Mouse (Mus musculus) liver, postnatal 0 days (tissue): Measurements from ENCODE around the gene Tcl1b1. TPM values are rescaled to one million over a fixed set of nuclear protein-coding genes. Genes with fewer than 3 reads are reported as not detected.

Experiments used
- ATAC-seq: fragments of 200-750 bp; cut with Nextera tagmentation; 2 replicates; pipeline ENCODE4 v1.8.0; 2017; ENCODE audit warnings: mild to moderate bottlenecking, moderate library complexity
- DNase-seq: peaks from one replicate; pipeline ENCODE4 v3.0.0-alpha.2; 2016
- H3K27ac ChIP-seq: fragments of 300-500 bp; sonication (generic); 2 replicates; pipeline ENCODE4 v1.5.1; 2014; ENCODE audit warnings: antibody characterized with exemption, moderate library complexity, mild to moderate bottlenecking, low read depth
- H3K27me3 ChIP-seq: fragments of 300-500 bp; sonication (generic); 2 replicates; pipeline ENCODE4 v1.6.1; 2014; ENCODE audit warnings: low read length, control low read depth, mixed read lengths; ENCODE audit not compliant: insufficient read depth
- H3K36me3 ChIP-seq: fragments of 300-500 bp; sonication (generic); replicated peaks from 2 replicates; pipeline ENCODE4 v1.6.1; 2014; ENCODE audit warnings: mild to moderate bottlenecking, control low read depth, low read length, moderate library complexity, mixed read lengths; ENCODE audit not compliant: insufficient read depth
- H3K4me1 ChIP-seq: fragments of 300-500 bp; sonication (generic); 2 replicates; pipeline ENCODE4 v1.6.1; 2014; ENCODE audit warnings: antibody characterized with exemption, mild to moderate bottlenecking, control low read depth; ENCODE audit not compliant: insufficient read depth
- H3K4me2 ChIP-seq: fragments of 300-500 bp; sonication (generic); 2 replicates; pipeline ENCODE4 v1.6.1; 2014; ENCODE audit warnings: low read depth, mild to moderate bottlenecking, low read length, moderate library complexity, mixed read lengths
- H3K4me3 ChIP-seq: fragments of 300-500 bp; sonication (generic); 2 replicates; pipeline ENCODE4 v1.5.1; 2014; ENCODE audit warnings: low read depth, low read length
- H3K9ac ChIP-seq: fragments of 300-500 bp; sonication (generic); replicated peaks from 2 replicates; pipeline ENCODE4 v1.6.1; 2014; ENCODE audit warnings: mild to moderate bottlenecking, moderate library complexity
- H3K9me3 ChIP-seq: fragments of 300-500 bp; sonication (generic); 2 replicates; pipeline ENCODE4 v1.6.1; 2016; ENCODE audit warnings: mild to moderate bottlenecking, control low read depth, low read length, mixed read lengths
- CTCF ChIP-seq: sonication (generic); IDR thresholded peaks from 2 replicates; pipeline ENCODE4 v1.5.1; 2016; ENCODE audit warnings: antibody characterized with exemption, low read depth
- EP300 ChIP-seq: IDR thresholded peaks from 2 replicates; pipeline ENCODE4 v1.6.1; 2016; ENCODE audit warnings: antibody characterized with exemption, low read depth, mild to moderate bottlenecking
- WGBS: fragments of 180-500 bp; shearing (Covaris S2); extraction: QIAGEN DNeasy Blood & Tissue Kit; methylation state at CpG from one replicate; pipeline ENCODE4 v1.1.7; 2014; ENCODE audit not compliant: insufficient replicate concordance; 5-methylcytosine and 5-hydroxymethylcytosine counted together
- polyA plus RNA-seq: library from polyadenylated mRNA; unstranded; fragments of >200 nt; fragmentation: Nextera tagmentation; extraction: Ambion mirVana; gene quantifications from 2 replicates; pipeline ENCODE4 v1.2.1, GENCODE M21; 2015

Tcl1b1 gene
- polyA plus RNA-seq, 1 experiment from 2014 or later, result not detected

GRCm38 (mm10) chr12:105207071-105207470 lies 47.6 kb downstream of the Tcl1b1 start:
- H3K9ac ChIP-seq, result no peak overlapping the region
- ATAC-seq, result no peak
- no peaks in the 10 kb centered on the region for H3K27me3 ChIP-seq
- H3K36me3 ChIP-seq, result no peaks in the 10 kb centered on the region
- H3K9me3 ChIP-seq, result no peaks in the 10 kb centered on the region
- H3K27ac ChIP-seq, result no peak overlapping the region
- no peak overlapping the region for H3K4me2 ChIP-seq
- no peak overlapping the region for H3K4me3 ChIP-seq
- TF ChIP-seq CTCF (no peak), EP300 (no peak)
- DNase-seq, result no peak
- H3K4me1 ChIP-seq, result no peaks in the 10 kb centered on the region
- WGBS, result 79% methylated on average over 1 of the region's 1 CpGs

- DNase-seq, result no peak
- 77% methylated on average over 1 of the region's 1 CpGs for WGBS
- no peak overlapping the region for H3K27ac ChIP-seq
- H3K36me3 ChIP-seq, result no peaks in the 10 kb centered on the region
- H3K9ac ChIP-seq, result no peak overlapping the region
- H3K4me1 ChIP-seq, result no peaks in the 10 kb centered on the region
- H3K4me2 ChIP-seq, result no peak overlapping the region
- H3K4me3 ChIP-seq, result no peak overlapping the region
- no peak for ATAC-seq
- TF ChIP-seq CTCF (no peak), EP300 (no peak)
- no peaks in the 10 kb centered on the region for H3K9me3 ChIP-seq
- H3K27me3 ChIP-seq, result no peaks in the 10 kb centered on the region
These were observed 49.0 kb downstream of the Tcl1b1 start for GRCm38 (mm10) chr12:105208441-105208840.

- no peaks in the 10 kb centered on the region for H3K36me3 ChIP-seq
- no peak for TF ChIP-seq CTCF
- no peak for TF ChIP-seq EP300
These were observed 49.7 kb downstream of the Tcl1b1 start for GRCm38 (mm10) chr12:105209231-105209630.

More at GRCm38 (mm10) chr12:105209231-105209630, 49.7 kb downstream of the Tcl1b1 start:
- H3K27me3 ChIP-seq, result no peaks in the 10 kb centered on the region
- ATAC-seq (no peak), DNase-seq (no peak)
- H3K9ac ChIP-seq, result no peak overlapping the region
- no peak overlapping the region for H3K27ac ChIP-seq
- no peak overlapping the region for H3K4me3 ChIP-seq
- H3K9me3 ChIP-seq, result no peaks in the 10 kb centered on the region
- WGBS, result 80% methylated on average over 7 of the region's 7 CpGs
- no peaks in the 10 kb centered on the region for H3K4me1 ChIP-seq
- H3K4me2 ChIP-seq, result no peak overlapping the region

Other genes starting within 250 kb of the Tcl1b1 start
- gene Syne3, start 149.9 kb upstream of the Tcl1b1 start, polyA plus RNA-seq, result 1.3 and 2.3 TPM in 2 replicates
- gene Glrx5, start 127.0 kb upstream of the Tcl1b1 start, polyA plus RNA-seq, result 349 and 355 TPM in 2 replicates
- not detected in 2 replicates for gene Tcl1b2, start 13.7 kb upstream of the Tcl1b1 start, polyA plus RNA-seq
- not detected in 2 replicates for gene Tcl1b5, start 16.7 kb downstream of the Tcl1b1 start, polyA plus RNA-seq
- gene Tcl1b3, start 31.4 kb downstream of the Tcl1b1 start, polyA plus RNA-seq, result not detected in 2 replicates
- not detected in 2 replicates for gene Tcl1b4, start 42.3 kb downstream of the Tcl1b1 start, polyA plus RNA-seq
- not detected in 2 replicates for gene Tcl1, start 63.1 kb downstream of the Tcl1b1 start, polyA plus RNA-seq
- not detected in 2 replicates for gene Tunar, start 174.2 kb downstream of the Tcl1b1 start, polyA plus RNA-seq